Mouse (Mus musculus) spleen, postnatal 10 days (tissue): Measurements from ENCODE around the gene Pin1.
A peak's percentile ranks its signal among the peaks of the same experiment; 100 is the strongest.
"Not testable (repeated sequence)": the region's sequence is repeated elsewhere in the genome, so short reads cannot be mapped to it uniquely, and the experiment has no call there.

Source experiments
- DNase-seq, 2 experiments: peaks; one replicate each; pipeline ENCODE4 v3.0.0; 2021 to 2022; ENCODE audit warnings: low spot score in 2 of 2

Gene Pin1

DNA sequence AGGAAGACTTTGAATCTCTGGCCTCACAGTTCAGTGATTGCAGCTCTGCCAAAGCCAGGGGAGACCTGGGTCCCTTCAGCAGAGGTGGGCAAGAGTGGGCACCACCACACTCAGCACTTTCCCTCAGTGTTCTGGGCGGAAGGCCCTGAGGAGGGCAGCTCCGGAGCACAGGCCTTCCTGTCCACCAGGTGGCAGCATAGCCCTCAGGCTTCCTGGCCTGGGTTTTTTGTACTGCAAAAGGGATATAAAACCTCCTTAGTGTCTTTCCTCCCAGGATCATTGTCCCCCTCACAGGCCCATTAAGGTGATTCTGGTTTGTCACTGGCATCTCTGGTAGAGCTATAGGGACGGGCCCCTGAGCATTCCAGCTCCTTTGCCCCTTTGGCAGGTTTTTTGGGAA, 10.4 kb downstream of the Pin1 start:
- peak; percentile 47 to 76 for DNase-seq

DNA sequence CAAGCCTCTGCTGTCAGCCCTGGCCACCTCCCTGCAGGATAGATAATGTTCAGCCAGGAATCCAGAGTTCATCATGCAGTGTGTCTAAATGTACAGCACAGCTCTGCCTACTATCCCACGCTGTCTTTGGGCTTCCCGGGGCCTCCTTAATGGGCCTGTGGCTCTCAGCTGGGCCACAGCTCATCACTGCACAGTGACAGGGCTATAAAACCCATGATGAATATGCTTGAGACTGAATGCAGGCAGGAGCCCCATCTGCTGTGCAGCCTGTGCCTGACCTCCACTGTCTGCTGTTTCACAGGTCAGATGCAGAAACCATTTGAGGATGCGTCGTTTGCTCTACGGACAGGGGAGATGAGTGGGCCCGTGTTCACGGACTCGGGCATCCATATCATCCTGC, 11.0 kb downstream of the Pin1 start:
- no peak for DNase-seq

GRCm38 (mm10) chr9:20663956-20664355, 12.1 kb downstream of the Pin1 start:
- no peak for DNase-seq

- DNase-seq, result no peak
Measured at GRCm38 (mm10) chr9:20664366-20664765, 12.5 kb downstream of the Pin1 start.

DNA sequence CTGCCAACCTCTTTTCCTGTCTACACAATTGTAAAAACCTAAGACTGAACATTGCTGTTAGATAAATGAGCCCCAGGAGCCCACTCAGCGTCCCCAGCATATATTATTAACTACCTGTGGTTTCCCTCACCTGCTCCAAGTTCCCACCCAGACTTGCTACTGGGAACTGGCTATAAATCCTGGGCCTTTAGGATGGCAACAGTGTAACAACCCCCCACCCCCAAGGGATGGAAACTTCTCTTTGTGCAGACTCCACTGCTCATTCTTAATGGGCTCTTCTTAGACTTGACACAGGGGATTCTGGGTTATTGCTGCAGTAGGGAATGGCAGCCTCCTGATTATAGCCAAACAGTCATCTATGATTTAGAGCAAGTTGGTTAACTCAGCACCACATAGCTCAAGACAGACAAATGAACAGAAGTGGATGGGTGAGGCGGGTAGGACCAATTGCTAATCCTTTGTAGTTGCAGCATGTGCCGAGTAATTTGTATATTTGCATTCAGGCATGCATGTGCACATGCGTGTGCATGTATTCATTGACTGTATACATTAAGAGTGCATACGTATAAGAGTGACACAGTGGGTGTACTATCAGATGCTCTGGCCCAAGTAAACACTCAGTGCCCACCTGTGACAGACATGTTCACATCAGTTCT, 13.2 kb downstream of the Pin1 start:
- DNase-seq, result no peak

DNA sequence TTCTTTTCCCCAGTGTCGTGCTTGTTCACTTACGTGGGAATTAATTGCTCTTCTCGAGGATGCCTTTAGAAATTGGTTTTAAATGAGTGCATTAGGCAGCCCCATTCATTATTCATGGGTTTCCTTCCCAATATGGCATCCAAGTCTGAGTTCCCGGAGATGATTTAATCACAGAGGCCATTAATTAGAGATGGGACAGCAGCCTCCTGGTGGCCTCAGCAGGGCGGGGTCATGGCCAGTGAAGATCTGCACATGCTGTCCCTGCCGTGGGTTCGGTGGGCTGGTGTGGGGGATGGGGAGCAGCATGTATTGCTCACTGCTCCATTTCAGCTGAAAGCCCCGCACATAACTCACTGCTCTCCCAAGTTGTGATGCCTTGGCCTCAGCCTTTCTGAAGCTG, 14.0 kb downstream of the Pin1 start:
- no peak for DNase-seq

DNA sequence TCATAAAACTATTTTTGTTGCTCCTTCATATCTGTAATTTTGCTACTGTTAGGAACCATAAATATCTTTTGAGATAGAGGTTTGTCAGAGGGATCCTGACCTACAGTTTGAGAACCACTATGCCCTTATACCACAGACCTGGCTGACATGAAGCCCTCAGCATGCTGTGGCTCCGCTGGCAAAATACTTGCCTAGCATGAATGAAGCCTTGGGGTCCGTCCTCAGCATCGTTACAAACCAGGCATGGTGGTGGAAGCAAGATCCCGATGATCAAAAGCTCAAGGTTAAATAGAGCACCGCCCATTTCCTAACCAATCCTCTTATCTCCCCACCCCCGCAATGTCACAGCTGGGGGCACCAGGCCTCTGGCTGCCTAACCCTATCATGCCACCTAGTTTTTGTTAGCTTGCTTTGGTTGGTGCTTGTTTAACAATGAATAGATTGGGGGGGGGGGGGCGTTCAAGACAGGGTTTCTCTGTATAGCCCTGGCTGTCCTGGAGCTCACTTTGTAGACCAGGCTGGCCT, 14.7 kb downstream of the Pin1 start:
- DNase-seq, result no peak

GRCm38 (mm10) chr9:20668065-20668464, 16.2 kb downstream of the Pin1 start:
- DNase-seq, result no peak

GRCm38 (mm10) chr9:20672047-20672446, 20.2 kb downstream of the Pin1 start:
- no peak for DNase-seq

GRCm38 (mm10) chr9:20677892-20678291, 26.0 kb downstream of the Pin1 start:
- no peak for DNase-seq

- DNase-seq, result no peak
Measured at GRCm38 (mm10) chr9:20680378-20680958, 28.6 kb downstream of the Pin1 start.

DNA sequence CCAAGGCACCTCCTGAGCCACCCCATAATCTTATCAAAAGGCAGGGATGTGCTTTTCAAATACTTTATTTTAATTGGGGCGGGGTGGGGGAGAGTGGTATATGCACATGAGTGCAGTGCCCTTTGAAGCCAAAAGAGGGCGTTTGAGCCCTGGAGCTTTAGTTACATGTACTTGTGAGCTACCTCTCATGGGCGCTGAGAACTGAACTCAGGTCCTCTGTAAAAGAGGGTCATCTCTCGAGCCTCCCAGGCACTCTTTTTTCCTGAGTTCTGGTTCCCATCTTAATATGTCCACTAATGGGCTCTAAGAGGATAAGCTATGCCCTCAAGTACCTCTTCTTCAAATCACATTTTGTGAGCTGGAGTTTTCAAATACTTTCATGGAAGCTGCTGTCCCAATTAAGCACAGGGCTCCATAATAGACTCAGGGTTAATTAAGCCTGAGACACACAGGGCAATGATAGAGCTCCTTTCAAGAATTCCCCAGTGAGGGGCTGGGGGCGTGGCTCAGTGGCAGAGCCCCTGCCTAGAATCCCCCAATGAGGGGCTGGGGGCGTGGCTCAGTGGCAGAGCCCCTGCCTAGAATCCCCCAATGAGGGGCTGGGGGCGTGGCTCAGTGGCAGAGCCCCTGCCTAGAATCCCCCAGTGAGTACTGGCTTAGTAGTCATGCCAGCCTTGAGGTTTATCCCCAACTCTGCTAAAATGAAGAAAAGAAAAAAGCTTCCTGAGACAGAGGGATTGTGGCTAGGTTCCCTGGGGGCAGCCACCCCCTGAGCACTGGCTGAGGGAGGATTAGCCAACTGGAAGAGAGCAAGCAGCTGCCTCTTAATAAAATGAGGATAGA, 29.9 kb downstream of the Pin1 start:
- DNase-seq, result no peak

GRCm38 (mm10) chr9:20682389-20682722, 30.5 kb downstream of the Pin1 start:
- DNase-seq, result no peak

DNA sequence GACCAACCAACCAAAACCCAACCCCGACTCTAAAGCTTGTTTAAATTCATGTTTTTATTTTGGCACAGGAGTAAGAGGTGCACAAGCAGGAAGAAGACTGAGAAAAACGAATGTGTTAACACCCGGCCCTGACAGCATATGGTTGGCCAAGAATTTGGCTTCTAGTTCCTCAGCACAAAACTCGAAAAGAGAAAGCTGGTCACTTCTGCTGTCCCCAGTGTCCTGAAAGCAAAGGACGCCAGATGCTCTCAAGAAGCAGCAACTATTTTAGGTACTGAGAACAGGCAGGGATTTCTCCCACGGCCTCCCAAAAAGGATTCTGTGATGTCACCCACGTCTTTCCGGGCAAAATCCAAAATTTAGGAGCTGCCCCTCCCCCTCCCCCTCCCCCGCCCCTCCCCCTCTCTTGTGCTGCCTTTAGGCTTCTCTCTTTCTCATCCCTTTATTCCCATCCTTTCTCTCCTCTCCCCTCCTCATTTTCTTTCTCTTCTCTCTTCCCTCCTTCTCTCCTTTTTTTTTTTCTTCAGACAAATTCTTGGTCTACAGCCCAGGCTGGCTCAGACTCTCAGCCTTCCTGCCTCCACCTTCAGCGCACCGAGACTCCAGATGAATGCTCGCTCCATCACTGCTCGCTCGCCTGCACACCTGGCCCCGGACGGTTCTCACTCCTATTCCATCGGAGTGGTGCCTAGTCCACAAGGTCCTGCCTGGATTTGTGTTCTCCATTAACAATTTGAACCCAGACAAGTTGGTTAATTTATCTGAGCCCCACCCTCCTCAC, 33.4 kb downstream of the Pin1 start:
- DNase-seq, result no peak

- no peak for DNase-seq
Measured at GRCm38 (mm10) chr9:20689403-20689802, 37.5 kb downstream of the Pin1 start.

- no peak for DNase-seq
Measured at GRCm38 (mm10) chr9:20689913-20690312, 38.0 kb downstream of the Pin1 start.

DNA sequence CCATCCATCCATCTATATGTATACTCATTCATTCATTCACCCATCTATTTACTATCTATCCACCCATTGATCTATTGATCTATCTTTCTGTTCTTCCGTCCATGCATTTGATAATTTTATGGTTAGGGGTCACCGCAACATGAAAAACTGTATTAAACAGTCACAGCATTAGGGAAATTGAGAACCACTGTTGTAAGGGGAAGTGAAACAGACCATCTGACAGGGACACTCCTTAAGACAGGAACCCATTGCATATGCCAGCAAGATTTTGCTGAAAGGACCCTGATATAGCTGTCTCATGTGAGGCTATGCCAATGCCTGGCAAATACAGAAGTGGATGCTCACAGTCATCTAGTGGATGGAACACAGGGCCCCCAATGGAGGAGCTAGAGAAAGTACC, 38.6 kb downstream of the Pin1 start:
- DNase-seq, result not testable (repeated sequence)

DNA sequence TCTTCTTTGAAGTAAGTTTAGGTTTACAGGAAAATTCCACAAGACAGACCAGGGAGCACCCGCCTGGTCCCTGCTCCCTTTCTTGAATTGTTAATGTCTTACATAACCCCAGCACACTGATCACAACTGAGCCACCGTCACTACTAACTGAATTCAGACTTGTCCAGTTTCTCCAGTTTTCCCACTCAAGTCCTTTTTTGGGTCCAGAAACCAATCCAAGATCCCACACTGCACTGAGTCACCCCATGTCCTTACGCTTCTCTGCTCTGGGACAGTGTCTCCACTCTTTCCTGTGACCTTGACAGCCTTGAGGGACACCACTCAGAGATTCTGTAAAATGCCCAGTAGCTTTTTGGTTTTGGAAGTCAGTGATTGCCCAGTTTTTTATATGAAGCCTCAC, 41.0 kb downstream of the Pin1 start:
- DNase-seq, result no peak

DNA sequence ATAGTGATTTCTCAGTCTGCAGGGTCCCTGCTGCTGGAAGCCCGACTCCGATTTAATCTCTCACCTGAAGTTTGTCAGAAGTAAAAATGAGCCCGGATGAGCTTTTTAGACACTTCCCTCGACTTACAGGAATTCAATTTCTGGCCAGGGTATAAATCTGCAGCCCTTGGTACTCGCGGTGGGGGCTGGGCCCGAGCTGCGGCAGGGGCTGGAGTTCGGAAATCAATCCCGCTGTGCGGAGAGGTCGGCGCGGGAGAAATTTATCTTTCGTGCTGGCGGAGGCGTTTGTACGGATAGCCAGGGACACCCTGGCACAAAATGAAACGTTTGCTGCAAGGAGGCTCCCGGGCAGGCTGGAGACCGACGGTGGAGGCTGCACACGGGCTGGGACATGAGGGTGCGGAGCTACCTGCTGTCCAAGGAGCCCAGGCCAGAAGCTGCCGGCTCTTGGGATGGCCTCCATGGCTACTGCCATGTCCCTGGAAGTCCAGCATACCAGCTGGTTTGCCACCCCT, 42.9 kb downstream of the Pin1 start:
- no peak for DNase-seq

- no peak for DNase-seq
Measured at GRCm38 (mm10) chr9:20696107-20696712, 44.3 kb downstream of the Pin1 start.

GRCm38 (mm10) chr9:20697466-20697865, 45.6 kb downstream of the Pin1 start:
- DNase-seq, result no peak
